Mouse (Mus musculus): ENCODE measurements around the gene Prss53.

GRCm38 (mm10) chr7:127934075-127934474 is 43.3 kb upstream of the Prss53 start:
- TF ChIP-seq CTCF (IDR thresholded peaks at IDR 0.05; ENCODE audit: low read depth) (no peak), EP300 (IDR thresholded peaks at IDR 0.05; ENCODE audit: low read depth) (no peak)

All from liver, postnatal 0 days (tissue).